Mouse (Mus musculus): ENCODE measurements around the gene Arhgap15. TPM values are rescaled to one million over a fixed set of nuclear protein-coding genes. Genes with fewer than 3 reads are reported as not detected.

Arhgap15 gene
- polyA plus RNA-seq, 1 experiment from 2014 or later: 0.38 TPM

DNA sequence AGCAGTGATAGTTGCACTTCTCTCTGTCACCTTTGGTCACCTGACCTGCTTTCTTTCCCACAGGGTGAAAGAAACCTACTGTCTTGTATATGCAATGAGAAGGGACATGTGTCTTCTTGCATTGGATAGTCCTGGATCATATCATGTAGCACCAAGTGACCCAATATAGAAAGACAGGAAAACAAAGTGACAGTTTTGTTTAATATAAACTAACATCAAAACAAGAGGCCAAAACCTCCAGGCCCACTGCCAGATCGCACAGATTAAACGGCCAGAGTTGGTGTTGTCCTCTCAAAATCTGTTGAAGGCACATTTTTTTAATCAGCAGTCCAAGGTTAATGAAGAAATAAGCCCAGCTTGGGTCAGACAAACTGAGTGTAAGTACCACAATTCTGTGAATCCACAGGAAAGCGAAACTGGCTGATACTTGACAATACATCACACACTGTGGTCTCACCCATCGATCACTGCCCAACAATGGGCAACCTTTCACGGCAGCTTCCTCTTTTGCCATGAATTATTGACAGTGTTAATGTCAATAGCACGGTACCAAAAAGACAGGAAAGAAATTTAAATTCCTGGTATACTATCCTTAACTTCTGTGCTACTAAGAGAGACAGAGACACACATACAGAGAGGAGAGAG is 41.5 kb downstream of the Arhgap15 start:
- Histone ChIP-seq H3K9me3 (no peaks in the 10 kb centered on the region), H3K4me1 (no peaks in the 10 kb centered on the region), H3K27me3 (ENCODE audit: insufficient read depth, poor library complexity, severe bottlenecking) (no peaks in the 10 kb centered on the region), H3K27ac (no peak overlapping the region), H3K36me3 (no peaks in the 10 kb centered on the region), H3K4me3 (no peak overlapping the region)
- WGBS: 76% methylated on average over 6 of the region's 6 CpGs
- DNase-seq (ENCODE audit: low spot score): no peak

- Histone ChIP-seq H3K4me1 (no peaks in the 10 kb centered on the region), H3K36me3 (no peaks in the 10 kb centered on the region), H3K27ac (no peak overlapping the region), H3K4me3 (no peak overlapping the region), H3K9me3 (no peaks in the 10 kb centered on the region), H3K27me3 (ENCODE audit: insufficient read depth, poor library complexity, severe bottlenecking) (no peaks in the 10 kb centered on the region)
- DNase-seq (ENCODE audit: low spot score): no peak
- WGBS: 78% methylated on average over 6 of the region's 6 CpGs
These were observed 43.0 kb downstream of the Arhgap15 start for GRCm38 (mm10) chr2:43791575-43791974.

GRCm38 (mm10) chr2:43793105-43793504 is 44.5 kb downstream of the Arhgap15 start:
- DNase-seq (ENCODE audit: low spot score): no peak
- Histone ChIP-seq H3K27me3 (ENCODE audit: insufficient read depth, poor library complexity, severe bottlenecking) (no peaks in the 10 kb centered on the region), H3K36me3 (no peaks in the 10 kb centered on the region), H3K4me1 (no peaks in the 10 kb centered on the region), H3K27ac (no peak overlapping the region), H3K4me3 (no peak overlapping the region), H3K9me3 (no peaks in the 10 kb centered on the region)
- WGBS: 38% methylated on average over 3 of the region's 3 CpGs

- no peaks in the 10 kb centered on the region for H3K4me1 ChIP-seq
- WGBS: 85% methylated on average over 5 of the region's 5 CpGs
- no peaks in the 10 kb centered on the region for H3K9me3 ChIP-seq
- H3K36me3 ChIP-seq: no peaks in the 10 kb centered on the region
- H3K27me3 ChIP-seq (ENCODE audit: insufficient read depth, poor library complexity, severe bottlenecking): no peaks in the 10 kb centered on the region
- H3K4me3 ChIP-seq: no peak overlapping the region
- DNase-seq (ENCODE audit: low spot score): no peak
- H3K27ac ChIP-seq: no peak overlapping the region
These were observed 46.1 kb downstream of the Arhgap15 start for GRCm38 (mm10) chr2:43794700-43795099.

DNA sequence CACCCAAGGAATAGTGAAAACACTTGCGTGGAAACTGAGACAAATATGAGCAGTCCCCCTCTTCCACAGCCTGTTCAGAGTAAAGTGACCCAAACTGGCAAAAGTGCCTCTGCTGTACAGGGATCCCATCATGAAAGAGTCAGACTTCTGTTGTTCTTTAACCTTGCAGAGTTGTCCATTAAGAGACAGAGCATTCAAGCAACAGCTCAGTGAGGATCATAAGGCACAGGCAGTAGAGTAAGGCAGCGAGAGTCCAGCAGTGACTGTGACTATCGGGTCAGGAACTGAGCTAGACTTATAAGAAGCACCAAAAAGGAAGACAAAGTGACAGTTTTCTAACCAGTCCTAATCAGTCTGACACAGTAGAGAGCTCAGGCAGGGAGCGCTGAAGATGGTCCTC is 47.8 kb downstream of the Arhgap15 start:
- H3K4me3 ChIP-seq: no peak overlapping the region
- H3K27ac ChIP-seq: no peak overlapping the region
- no peaks in the 10 kb centered on the region for H3K9me3 ChIP-seq
- no peaks in the 10 kb centered on the region for H3K27me3 ChIP-seq (ENCODE audit: insufficient read depth, poor library complexity, severe bottlenecking)
- H3K36me3 ChIP-seq: no peaks in the 10 kb centered on the region
- 83% methylated on average over 4 of the region's 4 CpGs for WGBS
- H3K4me1 ChIP-seq: no peaks in the 10 kb centered on the region
- DNase-seq (ENCODE audit: low spot score): no peak

DNA sequence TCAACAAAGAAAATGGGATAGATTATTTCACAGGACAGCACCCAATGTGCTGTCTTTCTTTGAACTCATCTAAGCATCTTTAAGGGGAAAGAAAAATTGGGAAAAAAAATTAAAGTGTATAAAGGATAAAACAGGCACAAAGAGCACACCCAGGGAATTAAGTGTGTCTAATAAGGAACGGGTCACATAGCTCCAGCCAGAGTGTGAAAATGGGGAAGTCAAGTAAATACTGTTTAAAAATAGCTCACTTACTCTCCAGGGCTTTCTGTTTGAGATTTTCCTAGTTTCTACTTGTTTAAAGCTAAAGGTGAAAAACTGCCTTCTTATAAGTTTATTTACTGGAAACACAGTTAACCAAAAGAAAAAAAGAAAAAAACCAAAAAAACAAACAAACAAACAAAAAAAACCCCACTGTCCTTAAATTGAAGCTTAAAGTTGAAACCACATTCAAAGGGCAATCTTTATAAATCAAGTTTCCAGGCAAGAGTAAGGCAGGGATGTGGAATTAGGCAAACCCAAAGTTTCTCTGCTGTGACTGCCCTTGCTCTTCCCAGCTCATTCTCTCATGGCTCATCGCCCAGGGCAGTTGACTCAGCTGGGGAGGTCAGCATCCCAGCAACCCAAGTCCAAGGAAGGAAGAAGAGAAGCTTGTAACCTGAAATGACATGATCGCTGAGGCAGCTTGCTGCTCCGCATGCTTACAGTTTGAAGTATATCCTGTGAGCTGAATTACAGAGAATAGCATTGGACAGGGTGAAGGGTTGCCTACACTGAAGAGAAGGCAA is 57.5 kb downstream of the Arhgap15 start:
- WGBS: 76% methylated on average over 4 of the region's 4 CpGs
- H3K9me3 ChIP-seq: no peaks in the 10 kb centered on the region
- H3K36me3 ChIP-seq: no peaks in the 10 kb centered on the region
- H3K27ac ChIP-seq: no peak overlapping the region
- no peaks in the 10 kb centered on the region for H3K4me1 ChIP-seq
- H3K4me3 ChIP-seq: no peak overlapping the region
- no peak for DNase-seq (ENCODE audit: low spot score)
- H3K27me3 ChIP-seq (ENCODE audit: insufficient read depth, poor library complexity, severe bottlenecking): no peaks in the 10 kb centered on the region

- 76% methylated on average over 12 of the region's 12 CpGs for WGBS
- H3K27ac ChIP-seq: no peak overlapping the region
- no peaks in the 10 kb centered on the region for H3K4me1 ChIP-seq
- no peak overlapping the region for H3K4me3 ChIP-seq
- no peaks in the 10 kb centered on the region for H3K9me3 ChIP-seq
- H3K27me3 ChIP-seq (ENCODE audit: insufficient read depth, poor library complexity, severe bottlenecking): no peaks in the 10 kb centered on the region
- H3K36me3 ChIP-seq: no peaks in the 10 kb centered on the region
- DNase-seq (ENCODE audit: low spot score): no peak
These were observed 67.5 kb downstream of the Arhgap15 start for GRCm38 (mm10) chr2:43815896-43816787.

DNA sequence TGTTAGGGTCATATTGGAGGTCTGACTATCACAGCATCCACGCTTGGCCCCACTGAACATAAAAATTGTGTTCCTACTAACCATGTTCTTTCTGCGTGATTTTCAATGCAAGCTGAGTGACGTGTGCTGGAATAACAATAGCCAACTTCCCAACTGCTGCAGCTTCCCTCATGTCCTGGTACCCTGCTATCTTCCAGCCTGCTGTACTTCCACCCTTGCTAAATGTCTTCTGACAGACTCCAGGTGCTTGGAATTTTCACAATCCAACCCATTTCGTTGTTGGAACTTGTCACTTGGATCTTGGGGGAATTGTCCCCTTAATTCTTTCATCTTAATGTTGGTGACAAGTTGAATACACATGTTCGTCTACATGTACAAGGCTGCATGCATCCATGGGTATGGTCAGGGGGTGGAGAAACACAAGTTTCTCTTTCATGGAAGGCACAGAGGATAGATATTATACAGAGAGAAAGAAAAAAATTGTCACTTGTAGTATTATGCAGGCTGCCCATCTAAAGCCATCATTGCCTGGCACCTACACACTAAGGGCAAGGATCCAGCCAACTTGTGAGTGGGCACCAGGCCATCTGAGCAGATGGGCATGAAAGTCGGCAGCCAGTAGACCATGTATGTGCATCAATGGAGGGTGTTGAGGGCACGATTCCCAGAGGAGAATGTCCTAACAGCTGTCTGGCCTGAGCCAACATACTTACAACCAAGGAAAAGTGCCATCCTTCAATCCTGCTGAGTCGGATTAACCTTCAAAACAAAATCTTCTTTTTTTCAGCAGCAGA is 68.4 kb downstream of the Arhgap15 start:
- H3K27me3 ChIP-seq (ENCODE audit: insufficient read depth, poor library complexity, severe bottlenecking): no peaks in the 10 kb centered on the region
- no peak overlapping the region for H3K4me3 ChIP-seq
- no peak overlapping the region for H3K27ac ChIP-seq
- DNase-seq (ENCODE audit: low spot score): no peak
- H3K4me1 ChIP-seq: no peaks in the 10 kb centered on the region
- no peaks in the 10 kb centered on the region for H3K36me3 ChIP-seq
- 82% methylated on average over 8 of the region's 8 CpGs for WGBS
- H3K9me3 ChIP-seq: no peaks in the 10 kb centered on the region

- Histone ChIP-seq H3K4me1 (no peaks in the 10 kb centered on the region), H3K9me3 (no peaks in the 10 kb centered on the region), H3K36me3 (no peaks in the 10 kb centered on the region), H3K27me3 (ENCODE audit: insufficient read depth, poor library complexity, severe bottlenecking) (no peaks in the 10 kb centered on the region), H3K27ac (no peak overlapping the region), H3K4me3 (no peak overlapping the region)
- DNase-seq (ENCODE audit: low spot score): no peak
- WGBS: 65% methylated on average over 5 of the region's 5 CpGs
These were observed 87.3 kb downstream of the Arhgap15 start for GRCm38 (mm10) chr2:43835931-43836330.

DNA sequence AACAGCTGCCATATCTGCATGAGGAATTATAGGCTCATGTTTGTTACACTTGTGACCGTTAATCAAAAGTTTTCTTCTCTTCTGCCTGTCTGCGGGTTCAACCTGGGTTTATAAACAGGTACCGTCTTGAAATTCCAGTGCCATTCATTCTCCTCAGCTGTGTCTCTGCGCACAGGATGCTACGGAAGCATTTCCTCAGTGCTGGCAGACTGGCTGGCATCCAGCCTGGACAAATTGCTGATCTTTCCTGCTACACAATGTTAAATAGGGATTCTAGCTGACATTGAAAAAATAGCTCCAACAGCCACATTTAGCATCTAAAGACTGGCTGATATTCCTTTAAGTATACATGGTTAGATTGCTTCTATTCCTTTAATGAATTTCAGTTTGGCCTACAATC is 93.0 kb downstream of the Arhgap15 start:
- WGBS: 70% methylated on average over 5 of the region's 5 CpGs

GRCm38 (mm10) chr2:43851195-43851594 is 102.6 kb downstream of the Arhgap15 start:
- Histone ChIP-seq H3K4me3 (no peak overlapping the region), H3K36me3 (no peaks in the 10 kb centered on the region), H3K4me1 (no peaks in the 10 kb centered on the region), H3K9me3 (no peaks in the 10 kb centered on the region), H3K27ac (no peak overlapping the region), H3K27me3 (ENCODE audit: insufficient read depth, poor library complexity, severe bottlenecking) (no peaks in the 10 kb centered on the region)
- 50% methylated on average over 3 of the region's 3 CpGs for WGBS
- DNase-seq (ENCODE audit: low spot score): no peak

More for the DNA sequence above, 93.0 kb downstream of the Arhgap15 start:
- DNase-seq (ENCODE audit: low spot score): no peak
- no peaks in the 10 kb centered on the region for H3K27me3 ChIP-seq (ENCODE audit: insufficient read depth, poor library complexity, severe bottlenecking)
- no peaks in the 10 kb centered on the region for H3K4me1 ChIP-seq
- H3K27ac ChIP-seq: no peak overlapping the region
- no peak overlapping the region for H3K4me3 ChIP-seq
- H3K36me3 ChIP-seq: no peaks in the 10 kb centered on the region
- H3K9me3 ChIP-seq: no peaks in the 10 kb centered on the region

DNA sequence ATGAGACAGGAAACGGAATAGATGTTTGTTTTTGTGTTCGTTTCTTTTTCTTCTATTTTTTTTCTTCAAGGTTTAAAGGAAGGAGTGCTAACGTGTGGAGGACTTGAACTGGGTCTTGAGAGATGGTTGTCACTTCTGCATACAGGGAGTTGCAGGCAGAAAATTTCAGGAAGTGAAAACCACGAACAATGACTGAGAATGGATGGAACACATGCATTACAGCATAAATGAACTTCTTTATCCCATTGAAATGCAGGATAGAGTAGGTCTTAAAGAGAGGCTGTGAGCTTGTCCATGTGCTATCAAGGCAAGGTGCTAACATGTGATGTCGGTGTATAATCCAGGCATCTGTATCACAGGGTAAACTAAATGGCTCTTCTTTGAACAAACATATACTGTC is 114.1 kb downstream of the Arhgap15 start:
- H3K4me1 ChIP-seq: no peaks in the 10 kb centered on the region
- H3K36me3 ChIP-seq: no peaks in the 10 kb centered on the region
- H3K27me3 ChIP-seq (ENCODE audit: insufficient read depth, poor library complexity, severe bottlenecking): no peaks in the 10 kb centered on the region
- WGBS: 76% methylated on average over 5 of the region's 5 CpGs
- H3K27ac ChIP-seq: no peak overlapping the region
- no peak for DNase-seq (ENCODE audit: low spot score)
- no peaks in the 10 kb centered on the region for H3K9me3 ChIP-seq
- H3K4me3 ChIP-seq: no peak overlapping the region
